Mouse (Mus musculus) right cerebral cortex, adult 18-20 months (tissue): Measurements from ENCODE around the gene Vti1b.
"Not testable (repeated sequence)": the region's sequence is repeated elsewhere in the genome, so short reads cannot be mapped to it uniquely, and the experiment has no call there.

Source experiments
- DNase-seq: peaks from one replicate; pipeline ENCODE4 v3.0.0; 2022; ENCODE audit warnings: mixed read lengths

Gene Vti1b

DNA sequence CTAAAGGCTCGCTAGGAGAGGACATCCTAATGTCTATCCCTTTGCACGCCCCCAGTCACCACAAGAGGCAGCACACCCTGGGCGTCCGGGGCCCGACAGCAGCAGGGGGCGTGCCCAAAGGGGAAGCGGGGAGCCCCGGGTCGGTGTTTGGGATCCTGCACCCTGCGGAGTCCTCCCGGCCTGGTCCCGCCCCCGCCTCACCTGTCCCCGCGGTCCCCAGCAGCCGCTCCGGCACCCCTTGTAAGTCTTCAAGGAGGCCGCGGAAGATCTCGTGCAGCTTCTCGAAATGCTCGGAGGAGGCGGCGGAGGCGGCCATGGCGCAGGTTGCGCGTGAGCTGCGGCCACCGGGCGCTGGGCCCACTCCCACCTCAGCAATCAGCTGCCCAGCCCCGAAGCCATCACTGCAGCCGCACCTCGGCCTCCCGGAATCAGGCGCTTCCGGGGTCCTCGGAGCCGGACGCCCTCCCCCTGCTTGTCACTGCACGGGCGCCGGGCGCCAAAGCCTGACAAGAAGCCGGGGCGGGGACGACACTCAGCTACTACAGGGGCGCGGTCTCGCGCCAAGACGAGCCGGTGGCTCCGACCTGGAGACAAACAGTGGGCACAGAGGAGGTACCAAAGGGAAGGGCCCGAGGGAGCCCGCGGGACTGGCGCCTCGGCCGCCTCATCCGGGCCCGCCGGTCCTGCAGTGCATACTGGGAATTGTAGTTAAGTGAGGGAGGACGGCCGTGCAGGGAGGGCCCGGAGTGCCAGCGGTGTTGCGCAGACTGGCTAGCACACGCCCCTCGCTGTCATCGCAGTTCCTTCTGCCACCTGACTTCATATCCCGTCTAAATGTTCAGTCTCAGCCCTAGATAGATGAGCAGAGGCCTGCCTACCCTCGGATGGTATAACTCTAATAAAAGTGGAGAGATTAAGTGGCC lies at the start of gene Vti1b:
Gene Vti1b (minus strand): TSS at position 649 of the 923 bp plus-strand sequence.
- peak; percentile 94 for DNase-seq

DNA sequence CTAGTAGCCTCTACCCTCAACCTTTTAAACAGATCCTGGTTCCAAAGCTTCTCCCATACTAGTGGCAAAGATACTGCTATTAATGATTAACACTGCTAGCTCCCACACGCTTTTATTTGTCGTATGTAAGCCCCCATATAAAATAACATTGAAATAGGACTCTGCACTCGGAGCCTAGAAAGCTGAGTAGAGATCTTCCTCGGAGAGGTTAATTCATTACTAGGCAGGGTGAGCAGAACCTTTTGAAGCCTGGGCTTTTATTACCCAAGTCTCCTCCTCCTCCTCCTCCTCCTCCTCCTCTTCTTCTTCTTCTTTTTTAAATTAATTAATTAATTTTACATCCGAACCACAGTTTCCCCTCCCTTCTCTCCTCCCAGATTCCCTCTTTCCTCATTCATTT lies 45.0 kb upstream of the Vti1b start:
- no peak for DNase-seq

DNA sequence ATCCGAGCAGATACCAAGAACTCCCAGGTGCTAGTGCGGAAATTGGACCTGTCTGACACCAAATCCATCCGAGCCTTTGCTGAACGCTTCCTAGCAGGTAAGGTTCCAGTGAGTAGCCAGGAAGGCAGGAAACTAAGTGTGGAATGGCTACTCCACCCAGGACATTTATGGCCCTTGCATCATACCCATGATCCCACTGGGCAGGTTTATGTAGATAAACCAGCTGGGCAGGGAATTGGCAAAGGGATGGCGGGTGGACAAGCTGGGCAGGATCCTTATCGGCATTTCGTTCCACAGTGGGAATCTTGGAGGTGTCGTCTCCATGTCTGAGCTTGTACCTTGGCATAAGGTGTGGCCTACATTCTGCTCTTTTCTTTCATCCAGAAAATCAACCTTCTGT lies 39.0 kb upstream of the Vti1b start:
- DNase-seq, result no peak

DNA sequence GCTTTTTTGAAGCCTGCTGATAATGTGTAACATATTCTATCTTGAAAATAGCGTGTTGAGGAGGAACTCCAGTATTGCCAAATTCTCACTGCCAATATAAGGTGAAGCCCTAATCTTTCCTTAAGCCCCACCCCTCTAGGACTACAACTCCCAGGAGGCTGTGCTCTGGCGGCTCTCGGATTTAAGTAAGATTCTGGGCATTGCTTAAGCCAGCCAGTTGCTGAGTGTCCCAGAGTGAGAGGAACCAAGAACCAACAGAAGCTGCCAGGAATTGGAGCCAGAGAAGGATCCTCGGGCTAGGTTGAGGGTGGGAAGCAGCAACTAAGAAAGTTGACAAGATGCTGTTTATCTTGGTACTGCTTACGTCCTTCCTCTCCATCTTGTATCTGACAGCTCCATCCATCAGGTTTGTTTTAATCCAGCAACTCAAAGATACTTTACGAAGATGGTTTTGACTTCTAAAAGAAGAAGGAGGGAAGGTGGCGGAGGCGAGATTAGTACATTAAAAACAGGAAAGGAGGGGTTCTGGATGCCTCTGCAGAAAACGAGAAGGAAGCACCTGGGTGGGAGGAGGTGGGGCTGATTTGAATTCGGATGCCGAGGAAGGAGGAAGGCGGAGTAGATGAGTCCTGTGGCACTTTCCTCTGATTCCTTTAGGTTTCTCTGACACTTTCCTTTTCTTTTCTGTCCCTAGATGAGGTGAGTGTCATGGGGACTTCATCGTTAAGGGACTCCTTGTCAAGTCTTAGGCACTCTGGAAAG lies 36.4 kb upstream of the Vti1b start, which contains the start of gene Rdh12:
Gene Rdh12 (plus strand): TSS at position 212 of the 762 bp plus-strand sequence.
- peak; percentile 42 for DNase-seq

DNA sequence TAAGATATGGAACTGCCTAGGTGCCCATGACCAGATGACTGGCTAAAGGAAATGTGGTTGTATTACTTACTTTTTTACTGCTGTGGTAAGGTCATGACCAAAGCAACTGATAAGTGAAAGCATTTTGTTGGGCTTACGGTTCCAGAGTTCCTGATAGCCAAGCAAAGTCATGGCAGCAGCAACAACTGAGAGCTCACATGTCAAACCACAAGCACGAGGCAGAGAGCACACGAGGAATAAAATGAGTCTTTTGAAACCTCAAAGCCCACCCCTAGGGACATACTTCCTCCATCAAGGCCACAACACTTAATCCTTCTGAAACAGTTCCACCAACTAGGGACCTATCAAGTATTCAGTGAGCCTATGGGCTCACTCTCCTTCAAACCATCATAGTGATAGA lies 29.4 kb upstream of the Vti1b start:
- no peak for DNase-seq

DNA sequence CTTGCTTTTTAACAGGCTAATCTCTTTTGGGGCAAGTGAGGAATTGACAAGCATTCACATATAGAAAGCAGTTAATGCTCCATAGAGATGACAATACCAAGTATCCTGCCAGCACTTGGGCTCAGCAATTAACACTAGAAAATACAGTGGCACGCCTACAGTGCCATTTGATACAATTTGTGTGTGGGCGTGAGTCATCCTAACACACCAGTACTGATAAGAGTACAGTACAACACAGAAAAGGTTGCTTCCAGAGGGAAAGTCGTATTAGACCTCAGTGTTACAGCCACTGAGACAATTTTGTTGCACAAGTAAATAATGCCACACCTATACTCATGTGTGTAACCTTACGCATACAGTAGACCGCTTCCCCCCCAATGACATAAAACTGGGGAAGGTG lies 24.6 kb upstream of the Vti1b start:
- DNase-seq, result no peak

DNA sequence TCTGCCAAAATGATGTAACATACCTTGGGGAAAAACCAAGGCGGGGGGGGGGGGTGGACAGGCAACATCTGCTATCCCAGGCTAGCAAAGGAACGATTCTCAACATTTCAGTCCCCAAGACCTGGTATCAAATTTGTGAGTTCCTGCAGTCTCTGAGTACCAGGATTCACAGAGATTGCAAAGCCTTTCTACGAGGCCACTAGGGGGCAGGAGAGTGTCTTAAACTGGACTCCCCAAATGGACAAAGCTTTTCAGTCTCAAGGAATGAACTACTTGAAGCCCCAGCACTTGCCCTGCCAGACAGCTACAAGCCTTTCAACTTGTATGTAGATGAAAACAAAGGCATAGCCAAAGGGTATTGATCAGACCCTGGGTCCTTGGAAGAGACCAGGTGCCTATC lies 21.0 kb upstream of the Vti1b start:
- peak; percentile 71 for DNase-seq

DNA sequence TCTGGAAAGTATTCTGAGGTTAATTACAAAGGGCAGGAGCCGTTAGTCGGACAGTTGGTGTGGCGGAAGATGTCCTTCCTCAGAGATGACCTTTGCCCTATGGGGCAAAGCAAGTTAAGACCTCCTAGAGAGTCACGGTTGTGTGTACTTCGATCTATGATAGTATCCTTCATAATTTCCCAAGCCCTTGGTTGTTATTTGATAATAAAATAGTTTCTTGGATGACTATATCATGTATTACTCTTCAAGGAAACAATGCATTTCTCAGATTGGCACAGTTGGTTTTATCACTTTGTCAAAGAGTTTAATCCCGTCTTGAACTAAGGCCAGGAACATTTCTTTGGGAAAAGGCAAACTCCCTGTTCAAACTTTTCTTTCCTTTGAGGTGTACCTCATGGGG lies 19.7 kb upstream of the Vti1b start, which contains the start of gene Rdh11:
Gene Rdh11 (minus strand): TSS at position 101 of the 400 bp plus-strand sequence.
- DNase-seq, result no peak

DNA sequence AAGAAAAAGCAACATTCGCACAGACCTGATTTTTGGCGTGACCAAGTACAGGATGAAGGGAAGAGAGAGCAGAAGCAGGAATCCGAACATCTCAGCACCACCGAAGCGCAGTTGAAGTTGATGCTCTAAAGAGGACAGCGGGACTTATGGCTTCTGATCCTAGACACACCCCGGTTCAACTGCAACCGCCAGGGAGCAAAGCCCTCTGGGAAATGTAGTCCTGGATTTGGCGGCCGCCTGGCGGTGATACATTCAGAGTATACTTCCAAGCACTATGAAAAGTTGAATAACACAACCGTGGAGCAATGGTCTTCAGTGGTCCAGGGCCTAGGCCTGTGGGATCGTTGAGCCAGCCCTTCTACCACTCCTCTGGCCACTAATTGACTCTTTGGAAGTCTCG lies 19.2 kb upstream of the Vti1b start:
- peak; percentile 83 for DNase-seq

DNA sequence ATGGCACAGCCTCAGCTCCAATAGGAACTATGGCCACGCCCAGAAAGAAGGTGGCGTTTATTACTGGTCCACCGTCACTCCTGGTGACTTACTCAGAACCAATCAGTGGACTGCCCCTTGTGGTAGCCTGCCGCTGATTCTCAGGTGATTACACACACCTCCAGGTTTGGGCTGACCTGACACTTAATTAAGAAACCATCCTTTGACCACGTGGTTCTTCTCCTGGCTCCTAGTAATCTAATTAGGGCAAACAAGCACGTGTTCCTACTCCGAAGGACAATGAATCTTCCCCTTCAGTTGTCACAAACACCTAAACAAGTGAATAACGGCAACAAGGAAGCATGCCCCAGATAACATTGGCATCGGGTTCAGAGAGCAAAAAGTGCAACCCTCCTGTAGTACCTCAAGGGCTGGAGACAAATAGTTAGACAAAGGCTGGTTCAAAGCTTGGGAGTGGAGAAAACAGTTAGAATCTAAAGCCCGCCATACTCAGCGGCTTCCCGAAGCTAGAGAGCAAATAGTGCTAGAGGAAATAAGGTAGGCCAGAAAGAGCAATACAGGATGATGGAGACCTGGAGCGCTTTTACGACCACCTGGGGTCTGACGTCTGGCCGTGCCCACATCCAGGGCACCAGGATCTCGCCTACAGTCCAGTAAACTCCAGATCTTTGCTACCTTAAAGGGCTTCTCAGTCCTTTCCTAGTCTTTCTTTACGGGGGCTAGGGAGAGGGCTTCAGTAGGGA lies 18.6 kb upstream of the Vti1b start:
- DNase-seq, result peak; percentile 81

DNA sequence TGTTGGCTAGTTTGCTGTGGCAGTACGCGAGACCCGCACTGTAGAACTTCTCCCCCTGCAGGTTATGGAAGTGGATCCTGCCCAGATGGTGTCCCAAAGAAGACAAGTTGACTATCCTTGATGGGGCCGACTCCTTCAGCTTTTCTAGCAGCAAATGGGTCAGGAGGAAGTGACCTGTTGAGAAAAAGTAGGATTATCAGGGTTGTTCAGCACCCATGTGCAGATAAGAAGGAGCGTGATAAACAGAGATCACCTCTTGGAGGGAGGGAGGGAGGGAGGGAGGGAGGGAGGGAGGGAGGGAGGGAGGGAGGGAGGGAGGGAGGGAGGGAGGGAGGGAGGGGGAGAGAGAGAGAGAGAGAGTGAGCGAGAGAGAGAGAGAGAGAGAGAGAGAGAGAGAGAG lies 12.7 kb upstream of the Vti1b start:
- not testable (repeated sequence) for DNase-seq

DNA sequence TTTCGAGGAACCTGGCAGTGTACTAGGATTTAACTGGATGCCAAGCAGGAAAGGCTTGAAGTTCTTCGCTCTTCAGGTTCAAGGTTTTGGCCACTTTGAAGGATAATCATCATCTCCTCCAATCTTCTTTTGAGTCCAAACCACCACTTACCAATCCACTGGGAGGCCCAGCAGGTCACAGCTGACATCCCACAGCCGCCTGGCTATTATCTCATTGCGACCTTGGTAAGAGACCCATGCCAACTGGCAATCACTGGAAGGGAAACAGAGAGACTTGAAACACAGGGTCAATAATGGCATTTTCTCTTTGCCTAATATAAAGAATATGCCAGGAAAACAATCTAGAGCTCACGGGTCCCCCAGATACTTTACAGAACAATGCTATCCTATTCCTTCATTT lies 3.5 kb upstream of the Vti1b start:
- no peak for DNase-seq

DNA sequence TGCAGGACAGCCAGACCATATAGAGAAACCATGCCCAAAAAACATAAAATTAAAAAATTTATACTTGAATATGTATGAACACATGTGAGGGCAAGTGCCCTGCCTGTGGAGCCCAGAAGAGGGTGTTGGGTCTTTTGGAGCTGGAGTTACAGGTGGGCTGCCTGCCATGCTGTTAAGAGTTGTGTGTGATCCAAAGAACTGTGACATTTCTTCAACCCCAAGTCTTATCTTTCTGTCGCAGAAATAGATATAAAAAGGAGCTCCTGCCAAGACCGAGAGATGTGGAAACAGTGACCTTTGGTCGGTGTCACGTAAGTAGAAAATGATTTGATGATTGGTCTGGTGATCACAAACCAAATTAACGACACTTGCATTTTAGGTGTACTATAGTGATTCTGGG lies 1.3 kb upstream of the Vti1b start:
- no peak for DNase-seq

DNA sequence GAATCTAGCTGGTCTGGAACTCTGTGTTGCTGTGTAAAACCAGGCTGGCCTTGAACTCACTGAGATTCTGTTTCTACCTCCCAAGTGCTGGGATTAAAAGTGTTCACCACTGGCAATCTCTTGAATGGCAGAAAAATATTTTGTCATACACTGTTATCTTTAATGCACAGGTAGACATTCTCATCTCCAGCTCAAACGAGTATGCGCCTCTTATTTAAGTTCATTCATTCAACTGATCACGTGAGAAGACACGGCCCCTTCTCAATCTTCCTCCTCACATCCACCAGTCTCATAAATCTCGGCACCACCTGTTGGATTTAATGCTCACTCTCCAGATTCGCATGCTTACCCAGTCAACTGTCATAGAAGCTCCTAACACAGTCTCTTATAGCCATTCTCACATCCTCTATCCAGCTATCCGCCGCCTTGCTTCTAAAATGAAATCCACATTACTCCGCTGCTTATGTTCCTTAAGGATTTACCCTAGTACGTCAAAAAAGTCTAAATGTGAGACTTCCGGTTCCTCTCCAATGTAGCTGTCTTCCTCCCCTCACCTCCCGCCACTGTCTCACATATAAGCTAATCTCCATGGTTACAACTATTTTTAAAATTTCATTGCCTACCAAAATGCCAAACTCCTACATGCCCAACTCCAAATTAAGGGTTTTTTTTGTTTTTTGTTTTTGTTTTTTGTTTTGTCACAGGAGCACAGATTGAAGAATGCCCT lies 1.0 kb downstream of the Vti1b start:
- peak; percentile 17 for DNase-seq

DNA sequence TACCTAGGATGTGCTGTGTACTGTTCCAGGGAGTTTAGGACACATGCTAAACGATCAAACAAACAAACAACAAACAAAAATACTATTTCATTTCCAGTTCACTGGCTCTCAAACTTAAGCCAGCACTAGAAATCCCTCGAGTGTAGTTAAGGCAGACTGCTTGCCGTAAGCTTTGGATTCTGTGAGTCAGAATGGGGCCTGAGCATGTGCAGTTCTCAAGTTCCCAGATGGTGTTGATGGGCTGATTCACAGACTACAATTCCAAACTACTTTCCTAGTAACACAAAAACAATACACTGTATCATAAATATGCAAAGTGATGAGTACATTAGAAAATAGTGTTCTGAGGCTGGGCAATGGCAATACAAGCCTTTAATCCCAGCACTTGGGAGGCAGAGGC lies 2.0 kb downstream of the Vti1b start:
- DNase-seq, result peak; percentile 17

DNA sequence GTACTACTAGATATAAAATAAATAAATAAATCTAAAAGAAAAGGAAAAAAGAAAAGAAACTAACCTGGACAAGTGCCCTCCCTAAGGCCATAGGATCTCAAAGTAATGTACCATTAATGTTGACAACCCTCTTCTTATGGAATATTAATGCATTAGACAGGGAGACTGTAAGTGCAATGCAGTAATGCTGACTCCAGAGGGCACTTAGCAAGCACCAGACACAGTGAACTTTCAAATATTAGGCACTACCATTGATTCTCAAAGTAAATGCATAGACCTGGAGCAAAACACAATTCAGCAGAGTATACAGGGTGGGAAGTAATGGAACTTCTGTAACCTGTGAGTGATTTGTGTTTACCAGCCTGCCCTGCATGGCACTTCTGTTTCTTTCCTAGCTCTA lies 3.3 kb downstream of the Vti1b start:
- no peak for DNase-seq

DNA sequence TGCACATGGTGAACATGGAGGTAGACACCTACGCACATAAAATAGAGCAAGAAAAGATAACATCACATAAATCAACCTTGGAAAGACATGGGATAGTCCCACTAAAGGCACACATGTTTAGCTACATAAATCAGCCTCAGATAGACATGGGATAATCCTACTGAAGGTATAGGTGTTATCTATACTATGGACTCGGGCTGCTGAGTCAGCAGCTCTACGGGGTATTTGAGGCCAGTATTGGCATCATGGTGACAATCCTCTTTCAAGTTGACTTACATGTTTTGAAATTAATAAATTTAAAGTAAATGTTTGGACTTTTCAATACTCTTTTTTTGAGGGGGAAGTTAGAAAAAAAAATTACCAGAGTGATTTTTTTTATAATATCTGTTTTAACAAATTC lies 9.6 kb downstream of the Vti1b start:
- no peak for DNase-seq

DNA sequence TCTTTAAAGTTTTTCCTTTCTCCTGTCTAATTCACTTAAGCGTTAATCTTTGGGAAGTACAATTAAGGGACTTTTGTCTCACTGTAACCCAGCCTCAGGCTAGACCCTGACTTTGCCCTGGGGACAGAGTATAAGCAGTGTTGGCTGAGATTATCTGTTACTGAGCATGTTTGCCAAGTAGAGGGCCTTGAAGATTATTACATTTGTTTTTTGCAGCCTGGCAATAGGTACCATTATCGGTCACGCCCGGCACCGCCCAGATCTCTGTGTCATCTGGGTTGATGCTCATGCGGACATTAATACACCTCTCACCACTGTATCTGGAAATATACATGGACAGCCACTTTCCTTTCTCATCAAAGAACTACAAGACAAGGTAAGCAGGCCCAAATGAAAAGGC lies 22.8 kb downstream of the Vti1b start:
- no peak for DNase-seq

DNA sequence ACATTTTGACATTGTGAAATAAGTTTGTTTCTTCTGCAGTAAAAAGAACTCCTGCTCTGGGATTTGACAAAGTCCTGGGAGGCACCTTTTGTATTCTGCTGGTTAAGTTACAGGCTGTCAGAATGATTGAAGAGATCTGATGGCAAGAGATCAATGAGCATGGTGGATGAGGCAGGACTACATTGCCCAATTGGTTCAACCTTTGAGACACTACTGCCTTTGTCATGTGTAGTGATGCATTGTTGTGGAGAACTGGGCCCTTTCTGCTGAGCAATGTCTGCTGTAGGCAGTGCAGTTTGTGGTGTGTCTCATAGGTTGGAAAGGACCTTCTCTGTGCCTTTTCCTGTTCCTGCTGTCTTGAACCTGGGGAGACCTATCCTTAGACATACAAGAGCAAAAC lies 31.1 kb downstream of the Vti1b start:
- no peak for DNase-seq

DNA sequence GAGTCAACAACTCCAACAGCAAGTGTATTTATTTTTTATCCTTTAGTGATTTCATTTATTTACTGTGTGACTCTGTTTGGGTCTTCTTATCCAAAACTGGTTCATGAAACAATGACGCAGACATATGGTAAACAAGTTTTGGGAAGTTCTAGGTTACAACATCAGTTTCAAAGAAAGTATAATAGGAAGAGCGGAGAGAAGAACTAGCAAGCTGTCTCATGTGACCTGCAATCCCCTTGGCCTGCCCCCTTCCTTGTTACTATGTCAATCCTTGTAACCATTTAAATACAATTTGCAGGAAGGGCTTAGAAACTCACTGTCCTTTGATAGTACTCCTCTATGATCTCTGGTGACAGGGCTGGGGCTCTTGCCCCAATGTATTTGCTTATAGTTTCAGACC lies 31.7 kb downstream of the Vti1b start:
- DNase-seq, result no peak

DNA sequence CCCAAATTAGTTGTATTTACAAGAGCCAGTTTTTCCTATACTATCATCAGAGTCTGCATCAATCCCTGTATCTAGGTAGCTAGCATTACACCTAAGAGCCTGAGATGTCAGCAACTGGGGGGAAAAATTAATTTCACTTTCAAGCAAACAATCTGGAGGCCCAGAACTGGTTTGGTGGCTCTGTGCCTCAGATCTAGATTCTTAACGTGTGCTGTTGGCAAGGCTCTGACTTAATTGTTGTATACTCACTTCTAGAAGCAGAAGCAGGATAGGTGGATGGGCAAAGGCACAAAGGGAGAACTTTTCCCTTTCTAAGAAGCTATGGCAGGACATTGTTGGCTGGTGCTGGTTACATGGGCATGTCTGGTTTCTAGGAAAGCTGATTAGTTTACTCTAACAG lies 33.0 kb downstream of the Vti1b start:
- DNase-seq, result no peak

DNA sequence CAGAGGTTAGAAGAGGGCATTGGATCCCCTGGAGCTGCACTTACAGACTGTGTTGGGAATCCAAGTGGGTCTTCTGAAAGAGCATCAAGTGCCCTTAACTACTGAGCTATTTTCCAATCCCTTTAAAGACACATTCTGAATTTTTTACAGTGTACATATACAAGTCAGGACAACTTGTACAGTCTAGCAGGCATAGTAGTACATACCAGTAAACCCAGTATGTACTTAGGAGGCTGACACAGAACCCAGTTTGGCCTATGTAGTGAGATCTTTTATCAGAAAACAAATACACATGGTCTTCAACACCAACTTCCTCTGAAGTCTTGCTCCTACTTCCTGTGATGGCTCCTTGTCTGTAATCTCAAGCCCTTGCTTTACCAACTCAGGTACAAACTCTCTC lies 33.5 kb downstream of the Vti1b start:
- no peak for DNase-seq

DNA sequence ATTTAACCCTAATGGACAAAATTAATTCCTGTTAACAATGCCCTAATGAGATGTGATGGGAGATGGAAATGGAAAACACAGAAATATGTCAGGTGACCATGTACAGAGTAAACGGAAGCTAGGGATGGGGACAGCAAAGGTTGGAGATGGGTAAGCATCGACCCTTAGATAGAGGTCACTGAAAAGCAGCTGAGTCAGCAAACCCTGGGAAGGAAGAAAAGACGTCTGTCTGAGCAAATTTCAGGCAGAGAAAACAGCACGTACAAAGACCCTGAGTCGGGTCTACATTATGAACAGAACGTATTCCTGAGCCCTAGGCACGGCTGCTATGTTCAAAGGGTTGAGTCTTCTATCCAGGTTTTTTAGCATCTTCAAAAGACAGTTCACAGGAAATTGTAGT lies 35.5 kb downstream of the Vti1b start:
- no peak for DNase-seq
